Mouse (Mus musculus): ENCODE measurements around the gene 9330182L06Rik.

- TF ChIP-seq MAFK (IDR thresholded peaks at IDR 0.05; ENCODE audit: insufficient read depth, low read depth, low read length), result no peak
- TF ChIP-seq ZC3H11A (IDR thresholded peaks at IDR 0.05; ENCODE audit: borderline replicate concordance, low read depth, low read length), result no peak
These were observed 187.4 kb downstream of the 9330182L06Rik start for GRCm38 (mm10) chr5:9453298-9453697.
